Mouse (Mus musculus) hindbrain, embryonic 16.5 days (tissue): ENCODE data around the gene Lexm. TPM values are rescaled to one million over a fixed set of nuclear protein-coding genes. Genes with fewer than 3 reads are reported as not detected.

Experiments
- ATAC-seq: fragments of 200-750 bp; cut with Nextera tagmentation; 2 replicates; pipeline ENCODE4 v1.8.0; 2017; ENCODE audit warnings: moderate TSS enrichment, moderate library complexity
- H3K27ac ChIP-seq: fragments of 300-500 bp; sonication (generic); 2 replicates; pipeline ENCODE4 v1.5.1; 2014; ENCODE audit warnings: low read depth, mild to moderate bottlenecking, control low read depth, low read length, moderate library complexity
- H3K27me3 ChIP-seq: fragments of 300-500 bp; sonication (generic); replicated peaks from 2 replicates; pipeline ENCODE4 v1.6.1; 2014; ENCODE audit warnings: low read length; ENCODE audit not compliant: control insufficient read depth, insufficient read depth
- H3K36me3 ChIP-seq: fragments of 300-500 bp; sonication (generic); 2 replicates; pipeline ENCODE4 v1.6.1; 2014; ENCODE audit warnings: mild to moderate bottlenecking, low read length, moderate library complexity, mixed read lengths; ENCODE audit not compliant: control insufficient read depth, insufficient read depth
- H3K4me1 ChIP-seq: fragments of 300-500 bp; sonication (generic); 2 replicates; pipeline ENCODE4 v1.6.1; 2014; ENCODE audit warnings: low read depth, low read length; ENCODE audit not compliant: control insufficient read depth, insufficient read depth
- H3K4me2 ChIP-seq: fragments of 300-500 bp; sonication (generic); 2 replicates; pipeline ENCODE4 v1.6.1; 2014; ENCODE audit warnings: mild to moderate bottlenecking, low read length, control low read depth, moderate library complexity
- H3K4me3 ChIP-seq: fragments of 300-500 bp; sonication (generic); 2 replicates; pipeline ENCODE4 v1.5.1; 2014; ENCODE audit warnings: mild to moderate bottlenecking, low read length, control low read depth, moderate library complexity
- H3K9ac ChIP-seq: fragments of 300-500 bp; sonication (generic); 2 replicates; pipeline ENCODE4 v1.6.1; 2014; ENCODE audit warnings: low read depth, mild to moderate bottlenecking, control low read depth, low read length, moderate library complexity
- H3K9me3 ChIP-seq: fragments of 300-500 bp; sonication (generic); 2 replicates; pipeline ENCODE4 v1.6.1; 2014; ENCODE audit warnings: mild to moderate bottlenecking, low read length, moderate library complexity; ENCODE audit not compliant: control insufficient read depth
- WGBS: fragments of 180-500 bp; shearing (Covaris S2); extraction: QIAGEN DNeasy Blood & Tissue Kit; methylation state at CpG from one replicate; pipeline ENCODE4 v1.1.7; 2014; 5-methylcytosine and 5-hydroxymethylcytosine counted together
- polyA plus RNA-seq: library from polyadenylated mRNA; unstranded; fragments of >200 nt; fragmentation: Nextera tagmentation; extraction: Ambion mirVana; gene quantifications from 2 replicates; pipeline ENCODE4 v1.2.1, GENCODE M21; 2015

Gene Lexm
- polyA plus RNA-seq, 1 experiment from 2014 or later, result not detected

- H3K27me3 ChIP-seq, result no peaks in the 10 kb centered on the region
- H3K27ac ChIP-seq, result peak overlapping the region; percentile 85
- peaks cover 27% of the 10 kb centered on the region for H3K4me1 ChIP-seq
- no peaks in the 10 kb centered on the region for H3K9me3 ChIP-seq
- H3K4me3 ChIP-seq, result no peak overlapping the region
- no peaks in the 10 kb centered on the region for H3K36me3 ChIP-seq
- H3K4me2 ChIP-seq, result peak overlapping the region; percentile 18; the same call in 1 of the 2 replicates
- ATAC-seq, result peak; percentile 88
- WGBS, result 9% methylated on average over 14 of the region's 14 CpGs
- H3K9ac ChIP-seq, result peak overlapping the region; percentile 27
These were observed 13.5 kb upstream of the Lexm start for GRCm38 (mm10) chr4:106630333-106631220.

GRCm38 (mm10) chr4:106629374-106629773 lies 12.3 kb upstream of the Lexm start:
- Histone ChIP-seq H3K9ac (no peak overlapping the region), H3K9me3 (no peaks in the 10 kb centered on the region), H3K27me3 (no peaks in the 10 kb centered on the region), H3K27ac (no peak overlapping the region), H3K4me3 (no peak overlapping the region), H3K4me2 (no peak overlapping the region), H3K36me3 (no peaks in the 10 kb centered on the region), H3K4me1 (peaks cover 25% of the 10 kb centered on the region)
- no peak for ATAC-seq
- WGBS, result 77% methylated on average over 5 of the region's 5 CpGs

GRCm38 (mm10) chr4:106628650-106629360 lies 11.8 kb upstream of the Lexm start:
- Histone ChIP-seq H3K4me3 (no peak overlapping the region), H3K27ac (no peak overlapping the region), H3K9ac (no peak overlapping the region), H3K36me3 (no peaks in the 10 kb centered on the region), H3K9me3 (no peaks in the 10 kb centered on the region), H3K27me3 (peaks cover 2% of the 10 kb centered on the region), H3K4me1 (peaks cover 19% of the 10 kb centered on the region), H3K4me2 (no peak overlapping the region)
- WGBS, result 69% methylated on average over 9 of the region's 9 CpGs
- no peak for ATAC-seq

- WGBS, result 58% methylated on average over 5 of the region's 5 CpGs
- ATAC-seq, result no peak
- Histone ChIP-seq H3K9ac (no peak overlapping the region), H3K9me3 (no peaks in the 10 kb centered on the region), H3K27me3 (peaks cover 11% of the 10 kb centered on the region), H3K4me2 (no peak overlapping the region), H3K4me3 (no peak overlapping the region), H3K27ac (no peak overlapping the region), H3K36me3 (no peaks in the 10 kb centered on the region), H3K4me1 (peaks cover 10% of the 10 kb centered on the region)
These were observed 10.8 kb upstream of the Lexm start for GRCm38 (mm10) chr4:106627809-106628208.

GRCm38 (mm10) chr4:106624271-106624670 lies 7.2 kb upstream of the Lexm start:
- ATAC-seq, result no peak
- 90% methylated on average over 10 of the region's 10 CpGs for WGBS
- H3K27me3 ChIP-seq, result peaks cover 23% of the 10 kb centered on the region
- no peak overlapping the region for H3K27ac ChIP-seq
- no peak overlapping the region for H3K9ac ChIP-seq
- H3K36me3 ChIP-seq, result no peaks in the 10 kb centered on the region
- H3K4me1 ChIP-seq, result peaks cover 7% of the 10 kb centered on the region
- H3K4me3 ChIP-seq, result no peak overlapping the region
- H3K9me3 ChIP-seq, result no peaks in the 10 kb centered on the region
- no peak overlapping the region for H3K4me2 ChIP-seq

- WGBS, result 25% methylated on average over 27 of the region's 28 CpGs
- peaks cover 7% of the 10 kb centered on the region for H3K4me1 ChIP-seq
- ATAC-seq, result no peak
These were observed 5.7 kb upstream of the Lexm start for GRCm38 (mm10) chr4:106622712-106623111.

GRCm38 (mm10) chr4:106622030-106622493 lies 5.0 kb upstream of the Lexm start, which contains the start of gene Ttc22:
Gene Ttc22 (plus strand): TSS chr4:106622432.
- peak within 1 kb of the TSS; percentile 27; the same call in 1 of the 2 replicates for H3K4me2 ChIP-seq
- 21% methylated on average over 16 of the region's 16 CpGs for WGBS
- peaks cover 13% of the 10 kb centered on the region for H3K4me1 ChIP-seq
- no peak within 1 kb of the TSS for H3K27ac ChIP-seq
- no peak for ATAC-seq
- no peaks in the 10 kb centered on the region for H3K36me3 ChIP-seq
- no peak within 1 kb of the TSS for H3K9ac ChIP-seq
- peaks cover 23% of the 10 kb centered on the region for H3K27me3 ChIP-seq
- H3K4me3 ChIP-seq, result no peak within 1 kb of the TSS
- no peaks in the 10 kb centered on the region for H3K9me3 ChIP-seq

More at GRCm38 (mm10) chr4:106622712-106623111, 5.7 kb upstream of the Lexm start:
- no peaks in the 10 kb centered on the region for H3K36me3 ChIP-seq
- peaks cover 23% of the 10 kb centered on the region for H3K27me3 ChIP-seq
- no peak overlapping the region for H3K27ac ChIP-seq
- H3K4me3 ChIP-seq, result no peak overlapping the region
- no peaks in the 10 kb centered on the region for H3K9me3 ChIP-seq
- H3K4me2 ChIP-seq, result peak overlapping the region; percentile 27; the same call in 1 of the 2 replicates
- no peak overlapping the region for H3K9ac ChIP-seq

- no peak overlapping the region for H3K4me3 ChIP-seq
- no peak overlapping the region for H3K4me2 ChIP-seq
- WGBS, result 83% methylated on average over 3 of the region's 3 CpGs
- no peak overlapping the region for H3K9ac ChIP-seq
- H3K36me3 ChIP-seq, result no peaks in the 10 kb centered on the region
- peaks cover 16% of the 10 kb centered on the region for H3K4me1 ChIP-seq
- peaks cover 23% of the 10 kb centered on the region for H3K27me3 ChIP-seq
- H3K9me3 ChIP-seq, result no peaks in the 10 kb centered on the region
- no peak overlapping the region for H3K27ac ChIP-seq
- no peak for ATAC-seq
These were observed 4.4 kb upstream of the Lexm start for GRCm38 (mm10) chr4:106621428-106621827.

- ATAC-seq, result no peak
- Histone ChIP-seq H3K36me3 (no peaks in the 10 kb centered on the region), H3K4me1 (peaks cover 20% of the 10 kb centered on the region), H3K9me3 (no peaks in the 10 kb centered on the region), H3K27me3 (peaks cover 22% of the 10 kb centered on the region), H3K27ac (no peak overlapping the region), H3K4me3 (no peak overlapping the region), H3K9ac (no peak overlapping the region), H3K4me2 (no peak overlapping the region)
- 95% methylated on average over 4 of the region's 4 CpGs for WGBS
These were observed 1.9 kb upstream of the Lexm start for GRCm38 (mm10) chr4:106618898-106619297.
